Mouse (Mus musculus): Measurements from ENCODE around the gene Syt5. TPM values are rescaled to one million over a fixed set of nuclear protein-coding genes. Genes with fewer than 3 reads are reported as not detected.

Syt5 gene
- polyA plus RNA-seq, 2 experiments from 2014 or later, result not detected

DNA sequence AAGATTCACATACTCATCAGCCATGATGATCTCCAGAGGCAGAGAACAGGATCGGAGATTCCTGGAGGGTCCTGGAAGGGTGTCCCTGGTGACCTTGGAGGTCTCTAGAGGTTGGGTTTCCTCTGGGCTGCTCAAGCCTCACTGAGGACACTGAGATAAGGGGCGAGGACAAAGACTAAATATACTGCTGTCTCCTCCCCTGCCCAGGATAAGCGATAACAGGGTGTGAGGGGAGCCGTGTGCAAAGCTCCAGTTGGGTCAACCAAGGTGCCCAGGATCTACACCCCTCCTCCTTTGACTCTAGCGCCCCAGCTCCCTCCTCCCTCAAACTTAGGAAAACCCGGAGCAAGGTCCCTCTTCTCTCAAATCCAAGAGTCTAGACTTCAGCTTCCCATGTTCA, 25.0 kb downstream of the Syt5 start:
- no peak for ATAC-seq

GRCm38 (mm10) chr7:4521231-4522003, 25.9 kb downstream of the Syt5 start:
- no peak for ATAC-seq

DNA sequence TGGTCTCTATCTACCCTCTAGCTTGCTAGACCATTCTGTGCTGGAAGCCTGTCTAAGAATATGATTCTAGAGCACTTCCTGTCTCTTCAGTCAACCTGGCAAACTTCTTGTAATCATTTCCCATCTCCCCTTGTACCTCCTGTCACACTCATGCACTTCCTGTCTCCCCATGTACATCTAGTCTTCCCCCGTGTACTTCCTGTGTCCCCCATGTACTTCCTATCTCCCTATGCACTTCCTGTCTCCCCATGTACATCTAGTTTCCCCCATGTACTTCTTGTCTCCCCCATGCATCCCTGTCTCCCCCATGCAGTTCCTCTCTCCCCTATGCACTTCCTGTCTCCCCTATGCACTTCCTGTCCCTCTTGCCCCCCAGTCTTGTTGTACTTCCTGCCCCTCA, 28.9 kb downstream of the Syt5 start:
- peak; percentile 83 for ATAC-seq

- no peak for ATAC-seq
Measured at GRCm38 (mm10) chr7:4516332-4517050, 30.9 kb downstream of the Syt5 start, which contains the start of gene Tnnt1. TSS of gene Tnnt1 (minus strand) at chr7:4516382.

DNA sequence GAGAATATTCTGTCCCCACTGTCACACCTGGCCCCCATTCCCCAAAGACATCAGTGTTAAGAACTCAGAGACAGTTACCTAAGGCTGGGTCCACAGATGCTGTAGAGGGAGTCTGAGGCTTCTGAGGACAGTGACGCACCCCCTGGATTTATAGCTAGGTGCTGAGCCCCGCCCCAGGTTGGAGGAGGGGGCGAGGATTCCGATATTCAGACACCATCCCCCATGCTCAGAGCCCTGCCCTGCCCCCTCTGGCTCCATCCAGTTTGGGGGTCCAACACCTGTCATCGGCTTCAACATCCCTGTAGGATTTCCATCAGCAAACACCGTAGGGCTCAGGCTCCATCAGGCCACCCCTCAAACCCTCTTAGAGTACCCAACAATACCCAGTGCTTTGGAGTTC, 31.5 kb downstream of the Syt5 start:
- ATAC-seq, result no peak

DNA sequence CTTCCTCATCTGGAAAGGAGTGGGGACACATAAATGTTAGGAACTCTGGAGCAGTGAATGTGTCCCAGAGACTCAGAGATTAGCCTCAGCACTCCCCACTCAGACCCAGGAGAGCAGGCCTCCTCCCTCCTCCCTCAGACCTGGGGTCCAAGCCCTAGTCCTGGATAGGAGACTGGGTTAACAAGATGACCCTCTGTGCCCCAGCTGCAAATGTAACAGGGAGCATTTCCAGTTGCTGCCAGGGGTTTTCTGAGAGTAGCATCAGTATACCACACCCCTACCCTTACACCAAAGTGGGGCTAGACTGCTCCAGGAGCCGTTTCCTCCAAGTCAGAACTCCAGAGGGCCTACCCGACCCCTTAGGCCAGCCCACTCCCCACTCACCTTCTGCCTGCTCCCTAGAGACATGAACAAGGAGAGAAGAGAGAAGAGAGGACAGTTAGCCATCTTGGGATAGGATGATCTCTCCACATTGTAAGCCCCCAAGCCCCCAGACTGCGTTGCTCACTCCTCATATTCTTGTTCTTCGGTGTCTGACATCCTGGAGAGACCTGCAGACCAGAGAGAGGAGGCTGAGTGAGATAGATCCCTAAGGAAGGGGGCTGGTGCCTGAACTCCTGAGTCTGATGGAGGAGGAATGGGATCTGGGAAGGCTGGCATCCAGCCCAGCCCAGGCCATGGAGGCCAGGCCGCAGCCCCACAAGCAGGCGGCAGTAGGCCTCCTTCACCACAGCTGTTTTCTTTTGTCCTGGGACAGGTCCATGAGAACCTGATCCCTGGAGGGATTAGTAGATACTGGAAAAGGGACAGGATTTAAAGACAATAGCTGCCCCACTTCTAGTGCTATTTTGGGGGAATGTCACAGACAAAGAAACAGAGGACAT, 33.3 kb downstream of the Syt5 start:
- no peak for ATAC-seq

GRCm38 (mm10) chr7:4513236-4513635, 34.1 kb downstream of the Syt5 start:
- peak; percentile 39 for ATAC-seq

- ATAC-seq, result no peak
Measured at GRCm38 (mm10) chr7:4511489-4512224, 35.7 kb downstream of the Syt5 start.

- ATAC-seq, result peak; percentile 87
Measured at GRCm38 (mm10) chr7:4509863-4510608, 37.3 kb downstream of the Syt5 start.

DNA sequence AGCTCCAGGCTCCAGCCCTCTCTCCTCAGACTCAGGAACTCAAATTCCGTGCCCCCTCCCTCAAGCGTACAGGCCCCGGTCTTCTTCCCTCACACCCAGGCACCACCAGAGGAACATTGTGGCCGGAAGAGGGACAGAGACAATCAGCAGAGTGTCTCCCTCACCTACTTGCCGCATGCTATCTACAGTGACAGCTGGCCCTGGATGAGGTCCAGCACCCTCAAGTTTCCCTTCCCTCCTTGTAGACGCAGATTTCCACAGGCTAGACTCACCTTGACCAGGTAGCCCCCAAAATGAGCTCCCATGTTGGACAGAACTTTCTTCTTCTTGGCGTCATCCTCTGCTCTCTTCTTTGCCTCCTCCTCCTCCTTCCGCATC, 38.6 kb downstream of the Syt5 start:
- no peak for ATAC-seq

- no peak for ATAC-seq
Measured at GRCm38 (mm10) chr7:4508062-4508738, 39.1 kb downstream of the Syt5 start.

DNA sequence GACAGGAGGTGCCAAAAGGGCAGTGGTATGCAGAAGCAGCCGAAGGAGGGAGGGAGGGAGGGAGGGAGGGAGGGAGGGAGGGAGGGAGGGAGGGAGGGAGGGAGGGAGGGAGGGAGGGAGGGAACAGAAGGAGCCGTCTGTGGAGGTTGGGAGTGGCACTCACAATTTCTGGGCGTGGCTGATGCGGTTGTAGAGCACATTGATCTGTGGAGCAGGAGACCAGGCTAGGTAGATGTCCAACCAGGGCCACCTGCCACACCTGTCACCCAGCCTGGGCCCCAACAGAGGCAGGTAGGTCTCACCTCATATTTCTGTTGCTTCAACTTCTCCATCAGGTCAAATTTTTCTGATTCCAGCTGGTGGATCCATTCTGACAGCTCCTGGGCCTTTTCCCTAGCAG, 40.1 kb downstream of the Syt5 start:
- ATAC-seq, result no peak

GRCm38 (mm10) chr7:4504646-4505435, 42.5 kb downstream of the Syt5 start:
- no peak for ATAC-seq

DNA sequence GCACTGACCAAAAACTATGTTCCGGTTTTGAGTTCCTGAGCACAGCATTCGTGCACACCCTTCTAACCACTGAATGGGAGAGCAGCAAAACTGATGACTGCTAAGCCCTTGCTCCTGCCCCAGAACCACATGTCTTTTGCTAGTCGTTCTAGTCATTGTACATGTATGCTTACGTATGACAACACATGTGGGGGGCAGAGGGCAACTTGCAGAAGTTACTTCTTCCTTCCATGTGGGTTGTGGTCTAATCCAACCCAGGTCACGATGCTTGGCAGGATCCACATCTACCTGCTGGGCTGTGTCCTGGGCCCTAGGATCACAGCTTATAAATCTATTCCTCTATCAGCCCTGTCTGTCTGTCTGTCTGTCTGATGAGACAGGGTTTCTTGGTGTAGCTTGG, 43.5 kb downstream of the Syt5 start:
- no peak for ATAC-seq

- no peak for ATAC-seq
Measured at GRCm38 (mm10) chr7:4503100-4503499, 44.2 kb downstream of the Syt5 start.

DNA sequence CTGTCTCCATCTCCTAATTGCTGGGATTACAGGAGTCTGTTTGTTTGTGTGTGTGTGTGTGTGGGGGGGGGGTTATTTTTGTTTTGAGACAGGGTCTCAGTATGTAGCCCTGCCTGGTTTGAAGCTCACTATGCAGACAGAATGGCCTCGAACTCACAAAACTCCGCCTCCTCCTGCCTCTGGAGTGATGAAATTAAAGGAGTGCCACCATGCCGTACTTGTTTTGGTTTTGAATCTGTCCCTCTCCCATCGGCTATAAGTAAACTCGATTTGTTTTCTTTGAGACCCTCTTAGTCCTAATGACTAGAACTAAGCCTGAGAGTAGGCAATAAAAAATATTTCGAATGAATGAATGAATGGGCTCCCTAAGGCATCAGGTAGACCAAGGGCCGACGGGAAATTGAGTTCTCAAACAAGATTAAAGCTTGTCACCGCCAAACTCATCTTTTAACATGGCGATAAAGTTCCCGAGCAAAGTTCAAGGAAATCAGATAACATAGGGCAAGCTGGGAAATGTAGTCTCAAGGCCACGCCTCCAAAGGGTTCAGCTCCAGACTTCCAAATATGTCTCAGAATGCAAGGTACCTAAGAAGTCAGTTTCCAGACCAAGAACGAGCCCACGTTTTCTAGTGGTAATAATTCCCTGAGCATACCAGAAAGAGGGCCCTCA, 44.8 kb downstream of the Syt5 start:
- ATAC-seq, result no peak

DNA sequence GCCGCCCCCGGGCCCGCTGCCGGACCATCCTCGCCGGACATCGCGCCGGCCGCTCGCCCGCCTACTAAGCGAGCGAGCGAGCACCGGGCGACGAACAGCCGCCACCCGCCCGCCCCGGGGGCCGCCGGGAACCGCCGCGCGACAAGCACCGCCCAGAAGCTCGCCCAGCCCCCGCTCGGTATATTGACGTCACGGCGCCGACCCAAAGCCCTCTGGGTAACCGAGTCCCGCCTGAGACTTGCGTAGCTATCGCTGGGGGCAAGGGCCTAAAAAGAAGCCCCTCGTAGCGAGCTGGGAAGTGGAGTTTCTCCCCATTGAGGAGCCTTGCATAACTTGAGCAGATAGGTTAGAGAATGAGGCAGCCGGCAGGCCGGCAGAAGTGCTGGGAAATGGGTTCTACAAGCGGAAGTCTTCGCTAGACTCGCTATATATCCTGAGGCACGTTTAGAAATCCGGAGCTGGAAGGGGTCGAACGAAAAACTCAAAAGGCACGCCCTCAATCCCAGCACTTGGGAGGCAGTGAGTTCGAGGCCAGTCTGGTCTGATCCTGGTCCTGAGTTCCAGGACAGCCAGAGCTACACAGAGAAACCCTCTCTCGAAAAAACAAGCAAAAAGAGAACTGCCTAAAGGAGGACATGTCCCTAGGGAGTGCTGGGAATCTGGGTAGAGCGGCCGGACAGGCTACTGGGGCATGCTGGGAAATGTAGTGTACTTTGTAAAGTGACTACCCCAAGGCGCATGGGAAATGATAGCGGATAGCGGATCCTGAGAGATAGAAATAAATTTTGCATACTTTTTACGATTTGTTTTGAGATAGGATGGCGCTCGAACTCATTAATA, 45.6 kb downstream of the Syt5 start, which contains the start of gene Ppp1r12c:
Ppp1r12c (minus strand) TSS at position 123 of the 840 bp plus-strand sequence.
- peak; percentile 91 for ATAC-seq

GRCm38 (mm10) chr7:4500892-4501471, 46.4 kb downstream of the Syt5 start:
- ATAC-seq, result peak; percentile 48
